Mouse (Mus musculus): ENCODE results near the gene Fam181a. TPM values are rescaled to one million over a fixed set of nuclear protein-coding genes. Genes with fewer than 3 reads are reported as not detected.

The Fam181a gene
- total and polyA plus RNA-seq, 3 experiments, result not detected

DNA sequence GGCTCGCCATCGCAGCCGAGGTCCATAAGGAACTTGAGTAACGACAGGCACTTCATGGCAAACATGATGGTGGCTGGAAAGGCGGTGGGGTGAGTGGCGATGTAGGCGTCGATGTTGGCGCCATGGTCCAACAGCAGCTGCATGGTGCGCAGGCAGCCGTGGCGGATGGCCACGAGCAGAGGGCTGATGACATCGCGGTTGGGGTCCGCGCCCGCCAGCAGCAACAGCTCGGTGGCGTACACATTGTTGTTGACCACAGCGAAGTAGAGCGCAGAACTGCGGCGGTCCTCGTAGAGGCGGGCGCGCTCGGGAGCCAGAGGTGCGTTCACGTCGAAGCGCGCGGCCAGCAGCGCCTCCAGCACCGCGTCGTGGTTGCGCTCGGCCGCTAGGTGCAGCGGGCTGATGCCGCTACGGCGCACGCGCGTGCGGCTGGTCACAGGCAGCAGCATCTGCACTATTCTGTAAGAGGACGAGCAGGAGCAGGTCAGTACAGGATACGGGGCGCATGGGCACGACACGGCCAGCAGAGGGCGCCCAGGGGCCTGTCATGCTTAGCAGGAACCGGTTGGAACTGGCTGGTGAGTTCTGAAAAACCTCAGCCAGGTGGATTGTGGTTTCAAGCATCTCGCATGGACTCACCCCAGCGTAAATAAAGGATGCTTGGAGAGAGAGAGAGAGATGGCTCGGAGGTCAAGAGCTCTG lies 14.5 kb downstream of the Fam181a start:
- Histone ChIP-seq H3K27ac (ENCODE audit: insufficient read depth, low read depth) (no peak overlapping the region), H3K4me1 (ENCODE audit: control insufficient read depth in 1 of 2, insufficient read depth in 2 of 2) (peaks cover 0 to 30% of the 10 kb centered on the region in 2 experiments; a peak in 2 of 4 replicates), H3K4me2 (ENCODE audit: insufficient read depth, low read depth, poor library complexity, severe bottlenecking) (no peak overlapping the region), H3K27me3 (replicated peaks) (no peaks in the 10 kb centered on the region), H3K36me3 (replicated peaks in 1 of 2; ENCODE audit: control insufficient read depth in 1 of 2, insufficient read depth in 1 of 2, low read length in 1 of 2) (peaks cover 2 to 15% of the 10 kb centered on the region in 2 experiments), H3K4me3 (replicated peaks in 1 of 3; ENCODE audit: low read depth in 2 of 3, low read length in 2 of 3, poor library complexity in 1 of 3) (no peak overlapping the region), H3K79me2 (replicated peaks; ENCODE audit: control insufficient read depth, extremely low read depth, insufficient read depth, poor library complexity, severe bottlenecking) (no peaks in the 10 kb centered on the region), H3K9ac (ENCODE audit: insufficient read depth, low read depth) (no peak overlapping the region), H3K9me3 (replicated peaks; ENCODE audit: low read length) (no peaks in the 10 kb centered on the region)
- in situ Hi-C loops (cut with MboI; ENCODE audit: low pct_ligation_motif_present, low pct_unique_long_range_greater_than_20kb, low sequenced_read_pairs), result loop anchor here (5.0 kb wide), 1 partner anchor 37 kb away; no protein-coding TSS in a partner anchor
- dilution Hi-C loops (cut with MboI; ENCODE audit: extremely low pct_ligation_motif_present, extremely low pct_unique_long_range_greater_than_20kb, low sequenced_read_pairs), result no loop called here
- DNase-seq (ENCODE audit: extremely low read depth), result peak; percentile 84
- TF ChIP-seq CHD1 (IDR thresholded peaks at IDR 0.05; ENCODE audit: low read depth, low read length) (no peak), MYC (IDR thresholded peaks at IDR 0.05; ENCODE audit: low read depth, low read length) (0 out of 2 replicates have a peak, but pooled peaks have one; percentile 19), E2F4 (IDR thresholded peaks at IDR 0.05; ENCODE audit: insufficient replicate concordance, low read depth, low read length) (no peak), SMC3 (IDR thresholded peaks at IDR 0.05; ENCODE audit: low read depth, low read length) (peak; percentile 99), RAD21 (IDR thresholded peaks at IDR 0.05; ENCODE audit: low read depth, low read length) (peak; percentile 89), KAT2A (IDR thresholded peaks at IDR 0.05; ENCODE audit: insufficient replicate concordance, low read length) (no peak), MAX (IDR thresholded peaks at IDR 0.05; ENCODE audit: low read length) (peak; percentile 43; the same call in 1 of the 2 replicates), ZC3H11A (IDR thresholded peaks at IDR 0.05; ENCODE audit: low read depth, low read length) (peak; percentile 73), CTCF (conservative IDR thresholded peaks at IDR 0.05 in 1 of 2, IDR thresholded peaks at IDR 0.05 in 1 of 2; ENCODE audit: low read depth in 2 of 2, low read length in 2 of 2) (peak; percentile 29 to 95), NELFE (IDR thresholded peaks at IDR 0.05; ENCODE audit: low read depth, low read length) (peak; percentile 32; the same call in 1 of the 2 replicates), EP300 (IDR thresholded peaks at IDR 0.05; ENCODE audit: low read length) (no peak), MEF2A (IDR thresholded peaks at IDR 0.05; ENCODE audit: borderline replicate concordance, low read depth, low read length) (0 out of 2 replicates have a peak, but pooled peaks have one; percentile 11), TCF12 (IDR thresholded peaks at IDR 0.05; ENCODE audit: low read depth, low read length) (peak; percentile 37; the same call in 1 of the 2 replicates)

DNA sequence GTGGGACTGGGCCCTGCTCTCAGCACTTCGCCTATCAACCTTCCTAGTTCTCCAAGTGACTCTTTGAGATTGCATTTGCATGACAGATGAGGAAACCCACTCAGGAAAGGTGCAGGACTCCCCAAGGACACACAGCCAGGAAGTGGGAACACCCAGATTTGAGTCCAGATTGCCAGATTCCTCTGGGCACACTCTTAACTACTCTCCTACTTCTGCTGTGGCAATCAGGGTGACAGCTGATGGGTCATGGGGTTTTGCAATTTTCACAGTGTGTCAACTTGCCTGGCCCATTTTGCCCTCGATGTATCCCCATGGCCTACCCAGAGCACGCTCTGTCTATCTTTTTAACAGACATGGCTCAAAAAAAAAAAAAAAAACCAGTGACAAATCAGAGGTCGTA lies 15.8 kb downstream of the Fam181a start:
- in situ Hi-C loops (cut with MboI; ENCODE audit: low pct_ligation_motif_present, low pct_unique_long_range_greater_than_20kb, low sequenced_read_pairs), result loop anchor here (5.0 kb wide), 1 partner anchor 36 kb away; no protein-coding TSS in a partner anchor
- Histone ChIP-seq H3K4me2 (ENCODE audit: insufficient read depth, low read depth, poor library complexity, severe bottlenecking) (no peak overlapping the region), H3K27ac (ENCODE audit: insufficient read depth, low read depth) (no peak overlapping the region), H3K9me3 (replicated peaks; ENCODE audit: low read length) (no peaks in the 10 kb centered on the region), H3K4me1 (ENCODE audit: control insufficient read depth in 1 of 2, insufficient read depth in 2 of 2) (peaks cover 0 to 32% of the 10 kb centered on the region in 2 experiments; a peak in 2 of 4 replicates), H3K79me2 (replicated peaks; ENCODE audit: control insufficient read depth, extremely low read depth, insufficient read depth, poor library complexity, severe bottlenecking) (no peaks in the 10 kb centered on the region), H3K4me3 (replicated peaks in 1 of 3; ENCODE audit: low read depth in 2 of 3, low read length in 2 of 3, poor library complexity in 1 of 3) (no peak overlapping the region), H3K36me3 (replicated peaks in 1 of 2; ENCODE audit: control insufficient read depth in 1 of 2, insufficient read depth in 1 of 2, low read length in 1 of 2) (peaks cover 2 to 16% of the 10 kb centered on the region in 2 experiments), H3K9ac (ENCODE audit: insufficient read depth, low read depth) (no peak overlapping the region), H3K27me3 (replicated peaks) (no peaks in the 10 kb centered on the region)
- TF ChIP-seq ZC3H11A (IDR thresholded peaks at IDR 0.05; ENCODE audit: low read depth, low read length), result no peak
- no peak for TF ChIP-seq BHLHE40 (IDR thresholded peaks at IDR 0.05; ENCODE audit: low read depth, low read length)
- TF ChIP-seq CHD1 (IDR thresholded peaks at IDR 0.05; ENCODE audit: low read depth, low read length), result no peak
- TF ChIP-seq PAX5 (IDR thresholded peaks at IDR 0.05; ENCODE audit: low read length), result no peak
- TF ChIP-seq IRF4 (IDR thresholded peaks at IDR 0.05; ENCODE audit: low read depth, low read length), result no peak
- no peak for TF ChIP-seq POLR2AphosphoS2 (IDR thresholded peaks at IDR 0.05; ENCODE audit: low read depth, low read length)
- TF ChIP-seq ETS1 (conservative IDR thresholded peaks at IDR 0.05; ENCODE audit: low read depth, low read length), result no peak
- no peak for TF ChIP-seq USF1 (IDR thresholded peaks at IDR 0.05; ENCODE audit: low read depth, low read length)
- TF ChIP-seq JUND (conservative IDR thresholded peaks at IDR 0.05; ENCODE audit: low read depth, low read length), result no peak
- TF ChIP-seq SIN3A (IDR thresholded peaks at IDR 0.05; ENCODE audit: low read length), result no peak
- no peak for TF ChIP-seq RAD21 (IDR thresholded peaks at IDR 0.05; ENCODE audit: low read depth, low read length)
- TF ChIP-seq MAZ (IDR thresholded peaks at IDR 0.05; ENCODE audit: low read depth, low read length), result no peak
- no peak for TF ChIP-seq TCF12 (IDR thresholded peaks at IDR 0.05; ENCODE audit: low read depth, low read length)
- TF ChIP-seq EP300 (IDR thresholded peaks at IDR 0.05; ENCODE audit: low read length), result no peak
- TF ChIP-seq MAX (IDR thresholded peaks at IDR 0.05; ENCODE audit: low read length), result no peak
- no peak for TF ChIP-seq USF2 (conservative IDR thresholded peaks at IDR 0.05; ENCODE audit: low read depth, low read length)
- TF ChIP-seq NRF1 (IDR thresholded peaks at IDR 0.05; ENCODE audit: low read depth, low read length), result no peak
- TF ChIP-seq ELF1 (IDR thresholded peaks at IDR 0.05; ENCODE audit: low read depth, low read length), result no peak
- no peak for TF ChIP-seq UBTF (IDR thresholded peaks at IDR 0.05; ENCODE audit: low read depth, low read length)
- dilution Hi-C loops (cut with MboI; ENCODE audit: extremely low pct_ligation_motif_present, extremely low pct_unique_long_range_greater_than_20kb, low sequenced_read_pairs), result no loop called here
- DNase-seq (ENCODE audit: extremely low read depth), result no peak

Data from CH12.LX (cell line).